Comparison of ENCODE assay signal across 1 mouse cellular context in the genomic region with DNA sequence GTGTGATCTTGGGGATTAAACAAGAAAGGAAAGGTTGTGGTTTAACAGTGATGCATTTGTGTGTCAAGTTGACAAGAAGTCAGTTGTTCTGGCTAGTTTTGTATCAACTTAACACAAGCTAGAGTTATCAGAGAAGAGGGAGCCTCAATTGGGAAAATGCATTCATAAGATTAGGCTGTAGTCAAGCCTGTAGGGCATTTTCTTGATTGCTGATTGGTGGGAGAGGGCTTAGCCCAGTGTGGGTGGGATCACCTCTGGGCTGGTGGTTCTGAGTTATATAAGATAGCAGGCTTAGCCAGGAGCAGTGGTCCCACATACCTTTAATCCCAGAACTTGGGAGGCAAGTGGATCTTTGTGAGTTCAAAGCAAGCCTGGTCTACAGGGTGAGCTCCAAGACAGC.
TF ChIP-seq lines count a peak whose summit lies in the region.

No protein-coding gene starts in this region.

TF ChIP-seq in CH12.LX, 34 proteins besides CTCF, POLR2A, EP300 and RAD21 (continued from another document):
- no peak for TF ChIP-seq TBP (conservative IDR thresholded peaks at IDR 0.05; ENCODE audit: low read depth, low read length)
- TF ChIP-seq ZMIZ1 (IDR thresholded peaks at IDR 0.05; ENCODE audit: low read depth, low read length), result no peak
- no peak for TF ChIP-seq ZNF384 (IDR thresholded peaks at IDR 0.05; ENCODE audit: low read depth, low read length)
- TF ChIP-seq NRF1 (IDR thresholded peaks at IDR 0.05; ENCODE audit: low read depth, low read length), result no peak
- no peak for TF ChIP-seq RCOR1 (conservative IDR thresholded peaks at IDR 0.05; ENCODE audit: low read depth, low read length)
- no peak for TF ChIP-seq E2F4 (IDR thresholded peaks at IDR 0.05; ENCODE audit: insufficient replicate concordance, low read depth, low read length)
- no peak for TF ChIP-seq NELFE (IDR thresholded peaks at IDR 0.05; ENCODE audit: low read depth, low read length)
- TF ChIP-seq MYC (IDR thresholded peaks at IDR 0.05; ENCODE audit: low read depth, low read length), result no peak
- no peak for TF ChIP-seq USF1 (IDR thresholded peaks at IDR 0.05; ENCODE audit: low read depth, low read length)
